Mouse (Mus musculus): Measurements from ENCODE around the gene Kif23. TPM values are rescaled to one million over a fixed set of nuclear protein-coding genes. Genes with fewer than 3 reads are reported as not detected.
A peak's percentile ranks its signal among the peaks of the same experiment; 100 is the strongest.

Gene Kif23
- polyA plus RNA-seq, 1 experiment from 2014 or later = 106 TPM

DNA sequence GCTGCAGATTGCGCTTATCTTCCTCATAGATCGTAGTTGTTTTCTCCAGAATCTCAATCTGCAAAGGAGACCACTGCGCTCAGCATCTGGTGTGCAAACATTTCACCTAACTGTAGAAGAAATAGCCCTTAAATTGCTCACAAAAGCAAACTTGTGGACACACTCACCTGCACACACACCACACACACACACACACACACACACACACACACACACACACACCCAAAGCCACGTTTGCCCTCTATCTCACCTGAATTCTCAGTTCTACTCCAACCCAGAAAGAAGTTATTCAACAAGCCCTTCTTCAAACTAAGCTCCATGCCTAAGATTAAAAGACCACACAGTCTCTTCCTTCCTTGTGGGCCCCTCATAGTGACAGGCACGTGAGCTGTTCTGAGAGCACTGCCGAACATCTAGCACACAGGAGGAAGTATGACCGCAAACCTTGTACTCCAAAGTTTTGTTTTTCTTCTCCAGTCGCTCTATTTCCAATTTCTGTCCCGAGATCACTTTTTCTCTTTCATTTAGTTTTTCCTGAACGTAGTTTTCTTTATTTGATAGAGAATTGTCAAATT, 21.4 kb downstream of the Kif23 start:
- Histone ChIP-seq H3K4me3 (ENCODE audit: low read depth, low read length) (no peak overlapping the region), H3K27ac (ENCODE audit: low read depth, low read length) (no peak overlapping the region), H3K27me3 (ENCODE audit: control insufficient read depth, insufficient read depth, low read length) (no peaks in the 10 kb centered on the region), H3K9ac (ENCODE audit: low read length) (no peak overlapping the region), H3K36me3 (ENCODE audit: control insufficient read depth, insufficient read depth, low read length) (peaks cover 22% of the 10 kb centered on the region), H3K9me3 (ENCODE audit: control insufficient read depth, low read length) (no peaks in the 10 kb centered on the region), H3K4me1 (ENCODE audit: control insufficient read depth, insufficient read depth, low read length) (no peaks in the 10 kb centered on the region), H3K4me2 (ENCODE audit: low read depth) (no peak overlapping the region)
- ATAC-seq (ENCODE audit: insufficient read depth, low FRiP score, low TSS enrichment) = no peak
- 94% methylated on average over 10 of the region's 10 CpGs for WGBS
- DNase-seq (ENCODE audit: low spot score) = no peak

DNA sequence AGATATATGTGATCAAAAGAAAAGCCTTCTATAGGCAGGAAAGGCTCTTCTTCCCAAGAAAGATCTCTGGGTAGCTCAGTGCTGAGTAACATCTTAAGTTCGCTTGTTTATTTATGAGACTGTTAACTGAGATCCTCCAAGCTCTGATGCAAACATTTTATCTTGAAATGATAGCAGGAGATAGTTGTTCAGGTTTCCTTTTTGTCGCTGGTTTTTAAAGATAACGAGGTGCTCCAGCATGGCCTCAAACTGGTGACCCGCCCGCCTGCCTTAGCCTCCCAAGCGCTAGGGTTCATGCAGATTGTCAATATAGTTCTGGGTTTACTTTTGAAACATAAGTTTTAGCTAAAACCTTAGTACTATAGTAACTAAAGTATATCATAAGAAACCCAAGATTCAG, 26.2 kb downstream of the Kif23 start:
- H3K27me3 ChIP-seq (ENCODE audit: control insufficient read depth, insufficient read depth, low read length) = no peaks in the 10 kb centered on the region

DNA sequence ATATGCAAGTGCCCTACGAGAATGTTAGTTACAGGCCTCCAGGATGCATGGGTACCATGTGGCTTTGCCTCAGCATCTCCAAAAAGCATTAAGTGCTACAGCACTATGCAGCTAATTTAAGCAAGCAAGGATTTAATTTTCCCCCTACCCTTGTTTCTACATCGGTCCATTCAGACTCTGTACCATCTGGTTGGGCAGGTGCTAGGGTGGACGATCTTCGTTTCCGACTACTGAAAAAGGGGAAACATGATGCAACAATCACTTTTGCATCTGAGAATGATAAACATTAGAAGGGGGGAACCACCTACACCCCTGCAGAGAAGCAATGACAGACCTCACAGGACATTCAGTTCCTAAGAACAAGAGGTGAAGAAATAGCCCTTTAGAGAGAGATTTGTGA, 27.1 kb downstream of the Kif23 start:
- Histone ChIP-seq H3K27me3 (ENCODE audit: control insufficient read depth, insufficient read depth, low read length) (no peaks in the 10 kb centered on the region), H3K27ac (ENCODE audit: low read depth, low read length) (no peak overlapping the region), H3K4me2 (ENCODE audit: low read depth) (no peak overlapping the region), H3K4me3 (ENCODE audit: low read depth, low read length) (no peak overlapping the region), H3K4me1 (ENCODE audit: control insufficient read depth, insufficient read depth, low read length) (no peaks in the 10 kb centered on the region), H3K9me3 (ENCODE audit: control insufficient read depth, low read length) (no peaks in the 10 kb centered on the region), H3K36me3 (ENCODE audit: control insufficient read depth, insufficient read depth, low read length) (peaks cover 14% of the 10 kb centered on the region), H3K9ac (ENCODE audit: low read length) (no peak overlapping the region)
- ATAC-seq (ENCODE audit: insufficient read depth, low FRiP score, low TSS enrichment) (no peak), DNase-seq (ENCODE audit: low spot score) (no peak)
- WGBS = 96% methylated on average over 5 of the region's 5 CpGs

More for the DNA sequence above, 26.2 kb downstream of the Kif23 start:
- H3K4me1 ChIP-seq (ENCODE audit: control insufficient read depth, insufficient read depth, low read length) = no peaks in the 10 kb centered on the region
- H3K9ac ChIP-seq (ENCODE audit: low read length) = no peak overlapping the region
- DNase-seq (ENCODE audit: low spot score) (no peak), ATAC-seq (ENCODE audit: insufficient read depth, low FRiP score, low TSS enrichment) (no peak)
- no peak overlapping the region for H3K27ac ChIP-seq (ENCODE audit: low read depth, low read length)
- H3K36me3 ChIP-seq (ENCODE audit: control insufficient read depth, insufficient read depth, low read length) = peaks cover 16% of the 10 kb centered on the region
- no peak overlapping the region for H3K4me2 ChIP-seq (ENCODE audit: low read depth)
- H3K4me3 ChIP-seq (ENCODE audit: low read depth, low read length) = no peak overlapping the region
- H3K9me3 ChIP-seq (ENCODE audit: control insufficient read depth, low read length) = no peaks in the 10 kb centered on the region
- WGBS = 90% methylated on average over 6 of the region's 6 CpGs

DNA sequence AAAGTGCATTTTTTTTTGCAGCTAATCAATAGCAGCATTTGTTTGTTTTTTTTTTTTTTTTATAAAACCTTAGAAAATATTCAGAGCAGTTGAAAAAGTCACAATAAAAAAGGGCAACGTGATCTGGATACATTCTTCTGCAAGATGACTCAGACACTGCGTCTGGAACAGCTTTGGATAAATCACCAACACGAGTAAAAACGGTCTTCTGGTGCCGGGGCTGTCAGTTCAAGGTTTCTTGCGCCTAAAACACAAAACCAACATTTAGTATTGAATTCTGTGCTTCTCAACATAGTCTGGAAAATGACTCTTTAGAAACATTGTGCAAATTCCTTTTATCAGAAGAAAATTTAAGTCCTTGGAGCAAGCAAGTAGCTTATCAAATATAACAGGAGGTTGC, 29.1 kb downstream of the Kif23 start:
- DNase-seq (ENCODE audit: low spot score) (no peak), ATAC-seq (ENCODE audit: insufficient read depth, low FRiP score, low TSS enrichment) (no peak)
- Histone ChIP-seq H3K4me1 (ENCODE audit: control insufficient read depth, insufficient read depth, low read length) (peaks cover 4% of the 10 kb centered on the region; the same call in 1 of the 2 replicates), H3K4me2 (ENCODE audit: low read depth) (no peak overlapping the region), H3K9me3 (ENCODE audit: control insufficient read depth, low read length) (no peaks in the 10 kb centered on the region), H3K27ac (ENCODE audit: low read depth, low read length) (no peak overlapping the region), H3K4me3 (ENCODE audit: low read depth, low read length) (no peak overlapping the region), H3K27me3 (ENCODE audit: control insufficient read depth, insufficient read depth, low read length) (no peaks in the 10 kb centered on the region), H3K9ac (ENCODE audit: low read length) (no peak overlapping the region), H3K36me3 (ENCODE audit: control insufficient read depth, insufficient read depth, low read length) (peaks cover 11% of the 10 kb centered on the region)
- 94% methylated on average over 6 of the region's 6 CpGs for WGBS

DNA sequence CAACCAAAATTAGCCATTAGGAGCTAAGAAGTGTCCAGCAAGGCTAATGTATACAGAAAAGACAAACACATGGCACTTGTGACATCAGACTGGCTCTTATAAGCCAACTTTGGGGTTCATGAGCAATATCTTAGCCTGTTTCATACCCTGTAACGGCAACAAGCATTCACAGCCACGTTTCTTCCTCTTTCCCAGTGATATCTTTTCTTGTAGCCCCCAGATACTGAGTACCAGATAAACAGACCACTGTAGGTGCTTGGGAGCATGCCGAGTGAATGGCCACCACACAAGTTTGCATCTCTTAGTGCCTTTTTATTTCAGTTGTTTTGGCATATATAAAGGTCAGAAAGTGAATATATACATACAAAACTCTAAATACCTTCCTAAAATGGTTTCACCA, 29.6 kb downstream of the Kif23 start:
- Histone ChIP-seq H3K9me3 (ENCODE audit: control insufficient read depth, low read length) (no peaks in the 10 kb centered on the region), H3K9ac (ENCODE audit: low read length) (no peak overlapping the region), H3K27me3 (ENCODE audit: control insufficient read depth, insufficient read depth, low read length) (no peaks in the 10 kb centered on the region), H3K36me3 (ENCODE audit: control insufficient read depth, insufficient read depth, low read length) (peaks cover 14% of the 10 kb centered on the region), H3K4me2 (ENCODE audit: low read depth) (no peak overlapping the region), H3K4me1 (ENCODE audit: control insufficient read depth, insufficient read depth, low read length) (peaks cover 4% of the 10 kb centered on the region; the same call in 1 of the 2 replicates), H3K4me3 (ENCODE audit: low read depth, low read length) (no peak overlapping the region), H3K27ac (ENCODE audit: low read depth, low read length) (no peak overlapping the region)
- 90% methylated on average over 3 of the region's 3 CpGs for WGBS
- ATAC-seq (ENCODE audit: insufficient read depth, low FRiP score, low TSS enrichment) = no peak
- DNase-seq (ENCODE audit: low spot score) = no peak

DNA sequence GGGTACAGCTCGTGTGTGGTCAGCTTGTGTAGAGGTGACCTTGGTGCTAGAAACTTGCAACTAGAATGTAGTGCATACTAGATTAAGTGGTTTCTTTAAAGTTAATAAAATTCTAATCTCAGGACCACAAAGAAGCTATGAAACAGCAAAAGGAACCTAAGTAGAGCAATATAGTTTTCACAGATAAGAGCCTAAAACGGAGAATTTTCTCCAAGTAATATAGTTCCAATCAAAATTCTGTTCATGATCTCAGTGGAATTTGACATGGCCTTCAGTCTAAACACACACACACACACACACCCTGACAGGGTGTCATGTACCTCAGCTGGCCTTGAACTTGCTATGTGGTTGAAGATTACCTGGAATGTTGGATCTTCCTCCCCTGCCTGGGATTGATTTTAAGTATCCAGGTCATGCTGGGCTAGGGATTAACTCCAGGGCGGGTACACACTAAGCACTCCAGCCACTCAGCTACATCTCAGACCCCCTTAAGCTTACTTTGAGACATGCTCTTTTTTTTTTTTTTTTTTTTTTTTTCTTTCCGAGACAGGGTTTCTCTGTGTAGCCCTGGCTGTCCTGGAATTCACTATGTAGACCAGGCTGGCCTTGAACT, 31.1 kb downstream of the Kif23 start:
- no peak for DNase-seq (ENCODE audit: low spot score)
- 37% methylated on average over 4 of the region's 4 CpGs for WGBS
- H3K36me3 ChIP-seq (ENCODE audit: control insufficient read depth, insufficient read depth, low read length) = peaks cover 16% of the 10 kb centered on the region

DNA sequence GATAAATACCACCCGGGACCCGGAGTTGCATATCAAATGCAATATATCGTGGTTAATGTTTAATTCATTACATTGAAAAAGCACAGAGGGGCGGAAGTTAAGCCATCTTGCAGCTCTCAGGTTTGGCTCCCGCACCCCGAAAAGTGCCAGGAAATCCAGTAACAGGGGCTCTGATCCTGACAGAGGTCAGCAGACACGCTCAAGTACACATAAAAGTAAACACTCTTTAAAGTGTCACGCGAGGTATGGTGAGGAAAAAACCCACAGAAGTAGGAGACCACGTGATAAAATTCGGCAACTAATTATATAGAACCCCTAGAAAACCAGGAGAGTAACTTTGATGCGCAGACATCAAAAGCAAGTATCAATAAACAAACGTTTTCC, 31.7 kb downstream of the Kif23 start:
- H3K4me1 ChIP-seq (ENCODE audit: control insufficient read depth, insufficient read depth, low read length) = peaks cover 4% of the 10 kb centered on the region; the same call in 1 of the 2 replicates
- peak overlapping the region; percentile 51 for H3K4me2 ChIP-seq (ENCODE audit: low read depth)
- H3K27ac ChIP-seq (ENCODE audit: low read depth, low read length) = peak overlapping the region; percentile 80
- DNase-seq (ENCODE audit: low spot score) (no peak), ATAC-seq (ENCODE audit: insufficient read depth, low FRiP score, low TSS enrichment) (0 out of 2 replicates have a peak, but pooled peaks have one; percentile 6)
- peak overlapping the region; percentile 93 for H3K4me3 ChIP-seq (ENCODE audit: low read depth, low read length)
- peak overlapping the region; percentile 60 for H3K9ac ChIP-seq (ENCODE audit: low read length)
- 5% methylated on average over 13 of the region's 13 CpGs for WGBS
- H3K27me3 ChIP-seq (ENCODE audit: control insufficient read depth, insufficient read depth, low read length) = no peaks in the 10 kb centered on the region
- H3K36me3 ChIP-seq (ENCODE audit: control insufficient read depth, insufficient read depth, low read length) = peaks cover 16% of the 10 kb centered on the region
- H3K9me3 ChIP-seq (ENCODE audit: control insufficient read depth, low read length) = no peaks in the 10 kb centered on the region

More for the DNA sequence above, 31.1 kb downstream of the Kif23 start:
- H3K4me3 ChIP-seq (ENCODE audit: low read depth, low read length) = peak overlapping the region; percentile 93; the same call in 1 of the 2 replicates
- H3K27ac ChIP-seq (ENCODE audit: low read depth, low read length) = no peak overlapping the region
- peaks cover 4% of the 10 kb centered on the region; the same call in 1 of the 2 replicates for H3K4me1 ChIP-seq (ENCODE audit: control insufficient read depth, insufficient read depth, low read length)
- H3K9ac ChIP-seq (ENCODE audit: low read length) = no peak overlapping the region
- H3K4me2 ChIP-seq (ENCODE audit: low read depth) = peak overlapping the region; percentile 51
- no peaks in the 10 kb centered on the region for H3K9me3 ChIP-seq (ENCODE audit: control insufficient read depth, low read length)
- no peaks in the 10 kb centered on the region for H3K27me3 ChIP-seq (ENCODE audit: control insufficient read depth, insufficient read depth, low read length)
- no peak for ATAC-seq (ENCODE audit: insufficient read depth, low FRiP score, low TSS enrichment)

DNA sequence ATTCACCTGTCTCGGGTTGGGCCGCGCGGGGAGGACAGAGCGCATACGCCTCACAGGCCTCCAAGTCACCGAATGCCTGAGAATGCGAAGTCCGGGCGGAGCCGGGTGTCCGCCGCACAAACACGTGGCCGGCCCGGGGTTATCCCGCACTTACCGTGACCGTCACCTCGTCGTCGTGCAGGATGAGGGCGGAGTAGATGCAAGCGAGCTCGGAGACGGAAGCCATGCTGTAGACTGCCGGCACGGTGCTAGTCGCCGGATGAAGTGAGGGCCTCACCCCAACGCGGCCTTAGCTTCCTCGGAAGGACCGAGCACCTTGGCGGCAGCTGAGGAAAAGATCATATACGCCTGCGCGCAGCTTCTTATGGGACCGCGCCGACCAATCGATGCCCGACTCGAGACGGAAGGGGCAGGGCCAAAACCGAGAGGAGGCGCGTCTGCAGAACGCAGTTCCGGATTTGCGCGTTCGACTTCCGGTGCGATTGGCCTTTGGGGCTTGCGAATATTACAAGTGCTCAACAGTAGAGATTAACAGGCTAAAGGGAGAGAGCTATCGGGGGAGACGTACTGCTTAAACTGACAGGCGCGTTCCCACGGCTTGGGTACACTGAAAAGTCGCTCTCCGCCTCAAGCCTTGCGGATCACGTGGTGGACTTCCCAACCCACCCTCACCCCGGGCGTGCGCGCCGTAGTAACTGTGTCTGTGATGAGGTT, 32.2 kb downstream of the Kif23 start, which contains the start of gene Rplp1:
TSS of gene Rplp1 (minus strand) at position 340 of the 714 bp plus-strand sequence.
- under 1% methylated on average over 70 of the region's 70 CpGs for WGBS
- Histone ChIP-seq H3K9ac (ENCODE audit: low read length) (peak within 1 kb of the TSS; percentile 88), H3K4me3 (ENCODE audit: low read depth, low read length) (peak within 1 kb of the TSS; percentile 93), H3K9me3 (ENCODE audit: control insufficient read depth, low read length) (no peaks in the 10 kb centered on the region), H3K36me3 (ENCODE audit: control insufficient read depth, insufficient read depth, low read length) (peaks cover 14% of the 10 kb centered on the region; the same call in 1 of the 2 replicates), H3K27ac (ENCODE audit: low read depth, low read length) (peak within 1 kb of the TSS; percentile 80), H3K4me2 (ENCODE audit: low read depth) (peak within 1 kb of the TSS; percentile 51), H3K4me1 (ENCODE audit: control insufficient read depth, insufficient read depth, low read length) (peaks cover 4% of the 10 kb centered on the region; the same call in 1 of the 2 replicates), H3K27me3 (ENCODE audit: control insufficient read depth, insufficient read depth, low read length) (no peaks in the 10 kb centered on the region)
- DNase-seq (ENCODE audit: low spot score) (peak; percentile 95), ATAC-seq (ENCODE audit: insufficient read depth, low FRiP score, low TSS enrichment) (peak; percentile 89)

Data from neural tube, embryonic 11.5 days (tissue).